Mouse (Mus musculus) kidney, embryonic 16.5 days (tissue): Measurements from ENCODE around the gene Rd3. TPM values are rescaled to one million over a fixed set of nuclear protein-coding genes. Genes with fewer than 3 reads are reported as not detected.

Source experiments
- ATAC-seq: fragments of 200-750 bp; cut with Nextera tagmentation; 2 replicates; pipeline ENCODE4 v1.8.0; 2017; ENCODE audit warnings: moderate TSS enrichment; ENCODE audit not compliant: low FRiP score, low TSS enrichment
- H3K27ac ChIP-seq: fragments of 300-500 bp; sonication (generic); 2 replicates; pipeline ENCODE4 v1.5.1; 2014; ENCODE audit warnings: low read length
- H3K27me3 ChIP-seq: fragments of 300-500 bp; sonication (generic); 2 replicates; pipeline ENCODE4 v1.6.1; 2014; ENCODE audit warnings: low read length, control low read depth, mixed read lengths; ENCODE audit not compliant: insufficient read depth
- H3K36me3 ChIP-seq: fragments of 300-500 bp; sonication (generic); 2 replicates; pipeline ENCODE4 v1.6.1; 2014; ENCODE audit warnings: low read length, control low read depth, mixed read lengths; ENCODE audit not compliant: insufficient read depth
- H3K4me1 ChIP-seq: fragments of 300-500 bp; sonication (generic); 2 replicates; pipeline ENCODE4 v1.6.1; 2014; ENCODE audit warnings: low read length, control low read depth, mixed read lengths; ENCODE audit not compliant: insufficient read depth
- H3K4me2 ChIP-seq: fragments of 300-500 bp; sonication (generic); replicated peaks from 2 replicates; pipeline ENCODE4 v1.6.1; 2014; ENCODE audit warnings: low read depth, low read length
- H3K4me3 ChIP-seq: fragments of 300-500 bp; sonication (generic); 2 replicates; pipeline ENCODE4 v1.5.1; 2014; ENCODE audit warnings: mild to moderate bottlenecking, low read length
- H3K9ac ChIP-seq: fragments of 300-500 bp; sonication (generic); replicated peaks from 2 replicates; pipeline ENCODE4 v1.6.1; 2014; ENCODE audit warnings: low read length
- H3K9me3 ChIP-seq: fragments of 300-500 bp; sonication (generic); 2 replicates; pipeline ENCODE4 v1.6.1; 2016; ENCODE audit warnings: low read length, control low read depth
- WGBS: fragments of 180-500 bp; shearing (Covaris S2); extraction: QIAGEN DNeasy Blood & Tissue Kit; methylation state at CpG from one replicate; pipeline ENCODE4 v1.1.7; 2014; 5-methylcytosine and 5-hydroxymethylcytosine counted together
- polyA plus RNA-seq: library from polyadenylated mRNA; unstranded; fragments of >200 nt; fragmentation: Nextera tagmentation; extraction: Ambion mirVana; gene quantifications from 2 replicates; pipeline ENCODE4 v1.2.1, GENCODE M21; 2015

The Rd3 gene
- polyA plus RNA-seq, 1 experiment from 2014 or later = 0.55 TPM

GRCm38 (mm10) chr1:191945756-191946155 lies 31.4 kb upstream of the Rd3 start:
- Histone ChIP-seq H3K27ac (no peak overlapping the region), H3K4me3 (no peak overlapping the region), H3K27me3 (no peaks in the 10 kb centered on the region), H3K4me2 (no peak overlapping the region), H3K9me3 (no peaks in the 10 kb centered on the region), H3K4me1 (no peaks in the 10 kb centered on the region), H3K36me3 (no peaks in the 10 kb centered on the region), H3K9ac (no peak overlapping the region)
- WGBS = 81% methylated on average over 5 of the region's 5 CpGs
- no peak for ATAC-seq

DNA sequence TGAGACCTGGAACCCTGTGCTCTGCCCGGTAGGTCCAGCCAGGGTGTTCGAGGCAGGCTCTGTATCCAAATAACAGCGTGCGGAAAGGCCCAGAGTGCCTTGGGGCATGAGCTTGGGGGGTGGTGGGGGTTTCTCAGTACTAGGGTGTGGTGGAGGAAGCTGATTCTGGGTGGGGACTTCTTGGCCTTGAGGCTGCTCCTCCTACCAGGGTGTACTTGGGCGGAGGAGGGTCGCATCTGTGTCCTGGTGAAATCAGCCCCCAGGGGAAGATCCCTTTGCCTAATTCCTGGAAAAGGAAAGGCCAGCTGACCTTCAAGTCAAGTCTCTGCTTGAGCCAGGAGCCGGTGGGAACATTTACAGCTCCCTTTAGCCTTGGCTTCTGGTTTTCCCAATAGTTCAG lies 30.9 kb upstream of the Rd3 start:
- no peak overlapping the region for H3K4me3 ChIP-seq
- no peaks in the 10 kb centered on the region for H3K36me3 ChIP-seq
- H3K27ac ChIP-seq = no peak overlapping the region
- H3K9ac ChIP-seq = no peak overlapping the region
- no peaks in the 10 kb centered on the region for H3K9me3 ChIP-seq
- H3K27me3 ChIP-seq = no peaks in the 10 kb centered on the region
- H3K4me2 ChIP-seq = no peak overlapping the region
- ATAC-seq = no peak
- H3K4me1 ChIP-seq = no peaks in the 10 kb centered on the region
- WGBS = 76% methylated on average over 7 of the region's 7 CpGs

DNA sequence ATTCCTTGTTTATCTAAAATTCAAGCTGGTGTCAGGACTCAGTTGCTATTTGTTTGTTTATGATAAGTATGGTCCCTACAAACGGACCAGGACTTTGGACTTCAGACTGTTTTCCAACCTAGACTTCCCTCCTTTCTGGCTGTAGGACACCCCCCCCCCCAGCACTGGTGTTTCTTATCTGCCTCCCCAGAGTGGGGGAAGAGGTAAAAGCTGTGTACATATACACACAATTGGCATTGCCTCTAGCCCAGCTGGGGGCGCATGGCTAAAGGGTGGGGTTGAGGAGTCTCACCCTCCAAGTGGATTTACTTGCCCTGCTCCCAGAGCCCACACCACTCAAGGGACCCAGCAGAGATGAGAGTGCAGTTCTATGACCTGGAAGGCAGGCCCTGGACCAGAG lies 30.3 kb upstream of the Rd3 start:
- no peaks in the 10 kb centered on the region for H3K27me3 ChIP-seq
- no peak overlapping the region for H3K9ac ChIP-seq
- 80% methylated on average over 2 of the region's 2 CpGs for WGBS
- H3K4me2 ChIP-seq = no peak overlapping the region
- no peaks in the 10 kb centered on the region for H3K36me3 ChIP-seq
- H3K27ac ChIP-seq = no peak overlapping the region
- no peak for ATAC-seq
- H3K4me1 ChIP-seq = no peaks in the 10 kb centered on the region
- H3K9me3 ChIP-seq = no peaks in the 10 kb centered on the region
- H3K4me3 ChIP-seq = no peak overlapping the region

DNA sequence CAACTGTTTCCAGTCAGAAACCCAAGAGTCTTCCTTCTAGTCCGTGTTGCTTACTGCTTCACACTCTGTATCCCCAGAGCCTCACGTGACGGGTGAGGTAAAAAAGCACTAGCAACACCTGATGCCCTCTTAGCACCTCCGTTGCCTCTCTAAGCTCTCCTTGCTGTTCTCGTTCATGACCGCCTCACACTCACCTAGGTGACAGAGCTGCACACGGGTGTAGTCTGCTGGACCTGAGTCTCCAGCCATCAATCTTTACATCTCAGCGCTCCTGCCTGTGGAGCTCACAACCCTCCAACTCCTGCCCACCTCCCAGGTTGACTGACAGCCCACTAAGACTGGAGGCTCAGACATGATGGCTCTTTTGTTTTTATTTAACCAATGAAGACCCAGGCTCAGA lies 29.4 kb upstream of the Rd3 start:
- no peak overlapping the region for H3K4me3 ChIP-seq
- H3K9ac ChIP-seq = no peak overlapping the region
- 56% methylated on average over 8 of the region's 8 CpGs for WGBS

DNA sequence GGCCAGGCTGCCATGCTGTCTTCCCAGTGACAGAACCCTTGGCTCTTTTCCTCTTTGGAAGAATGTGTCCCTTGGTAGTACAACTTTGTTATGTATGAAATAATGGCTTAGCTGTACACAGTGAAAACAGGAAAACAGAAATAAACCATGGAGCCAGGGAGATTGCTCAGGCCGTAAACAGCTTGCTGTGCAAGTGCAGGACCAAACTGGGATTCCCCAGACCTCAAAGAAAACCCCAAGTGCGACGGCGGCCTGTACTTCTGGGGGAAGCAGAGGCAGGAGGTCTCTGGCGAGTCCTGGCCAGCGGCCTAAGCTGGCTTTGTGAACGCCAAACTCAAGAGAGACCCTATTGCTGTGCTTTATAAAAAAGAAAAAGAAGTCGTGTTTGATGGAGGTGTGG lies 28.6 kb upstream of the Rd3 start:
- no peak overlapping the region for H3K9ac ChIP-seq
- H3K27me3 ChIP-seq = no peaks in the 10 kb centered on the region
- no peaks in the 10 kb centered on the region for H3K9me3 ChIP-seq
- H3K4me1 ChIP-seq = no peaks in the 10 kb centered on the region
- no peaks in the 10 kb centered on the region for H3K36me3 ChIP-seq
- H3K27ac ChIP-seq = no peak overlapping the region
- no peak overlapping the region for H3K4me2 ChIP-seq
- no peak overlapping the region for H3K4me3 ChIP-seq
- no peak for ATAC-seq
- 79% methylated on average over 8 of the region's 8 CpGs for WGBS

More for the DNA sequence above, 29.4 kb upstream of the Rd3 start:
- H3K36me3 ChIP-seq = no peaks in the 10 kb centered on the region
- no peaks in the 10 kb centered on the region for H3K27me3 ChIP-seq
- H3K4me1 ChIP-seq = no peaks in the 10 kb centered on the region
- no peak overlapping the region for H3K4me2 ChIP-seq
- H3K9me3 ChIP-seq = no peaks in the 10 kb centered on the region
- no peak overlapping the region for H3K27ac ChIP-seq
- ATAC-seq = no peak

GRCm38 (mm10) chr1:191950611-191951010 lies 26.6 kb upstream of the Rd3 start:
- H3K4me3 ChIP-seq = no peak overlapping the region
- no peaks in the 10 kb centered on the region for H3K36me3 ChIP-seq
- no peaks in the 10 kb centered on the region for H3K27me3 ChIP-seq
- H3K27ac ChIP-seq = no peak overlapping the region
- no peaks in the 10 kb centered on the region for H3K4me1 ChIP-seq
- no peak overlapping the region for H3K4me2 ChIP-seq
- H3K9me3 ChIP-seq = no peaks in the 10 kb centered on the region
- no peak for ATAC-seq
- WGBS = 60% methylated on average over 2 of the region's 2 CpGs
- H3K9ac ChIP-seq = no peak overlapping the region

- H3K9ac ChIP-seq = no peak overlapping the region
- 90% methylated on average over 11 of the region's 11 CpGs for WGBS
- H3K4me3 ChIP-seq = no peak overlapping the region
- H3K4me1 ChIP-seq = peaks cover 5% of the 10 kb centered on the region
- H3K36me3 ChIP-seq = no peaks in the 10 kb centered on the region
- ATAC-seq = no peak
- no peaks in the 10 kb centered on the region for H3K27me3 ChIP-seq
- H3K9me3 ChIP-seq = no peaks in the 10 kb centered on the region
- H3K4me2 ChIP-seq = no peak overlapping the region
- no peak overlapping the region for H3K27ac ChIP-seq
These were observed 24.3 kb upstream of the Rd3 start for GRCm38 (mm10) chr1:191952733-191953335.

- Histone ChIP-seq H3K4me3 (no peak overlapping the region), H3K36me3 (no peaks in the 10 kb centered on the region), H3K4me2 (no peak overlapping the region), H3K9ac (no peak overlapping the region), H3K4me1 (peaks cover 5% of the 10 kb centered on the region), H3K9me3 (no peaks in the 10 kb centered on the region), H3K27me3 (no peaks in the 10 kb centered on the region), H3K27ac (peak overlapping the region; percentile 83)
- peak; percentile 32; the same call in 1 of the 2 replicates for ATAC-seq
- 45% methylated on average over 3 of the region's 3 CpGs for WGBS
These were observed 22.1 kb upstream of the Rd3 start for GRCm38 (mm10) chr1:191955101-191955500.

DNA sequence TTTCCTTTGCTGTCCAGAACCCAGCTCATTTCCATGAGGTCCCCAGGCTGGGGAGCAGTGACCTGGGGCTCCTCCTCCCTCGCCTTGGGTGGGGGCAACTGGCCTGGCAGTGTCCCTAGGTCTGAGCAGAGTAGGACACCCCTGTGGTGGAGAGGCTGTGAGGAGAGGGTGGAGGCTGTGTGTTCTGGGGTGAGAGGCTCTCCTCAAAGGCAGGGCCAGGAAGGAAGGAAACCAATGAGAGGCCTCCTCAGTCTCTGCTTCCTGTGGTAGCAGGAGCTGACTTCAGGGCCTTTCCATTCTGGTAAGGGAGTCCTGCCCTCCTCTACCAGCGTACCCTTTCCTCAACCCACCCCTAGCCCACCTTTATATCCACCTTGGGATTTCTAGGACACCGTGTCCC lies 20.9 kb upstream of the Rd3 start:
- Histone ChIP-seq H3K27me3 (no peaks in the 10 kb centered on the region), H3K4me3 (no peak overlapping the region), H3K9ac (0 out of 2 replicates have a peak overlapping the region, but pooled peaks have one; percentile 17), H3K4me2 (0 out of 2 replicates have a peak overlapping the region, but pooled peaks have one; percentile 19), H3K4me1 (peaks cover 5% of the 10 kb centered on the region), H3K27ac (peak overlapping the region; percentile 83), H3K36me3 (no peaks in the 10 kb centered on the region), H3K9me3 (no peaks in the 10 kb centered on the region)
- WGBS = 69% methylated on average over 3 of the region's 3 CpGs
- peak; percentile 72; the same call in 1 of the 2 replicates for ATAC-seq

DNA sequence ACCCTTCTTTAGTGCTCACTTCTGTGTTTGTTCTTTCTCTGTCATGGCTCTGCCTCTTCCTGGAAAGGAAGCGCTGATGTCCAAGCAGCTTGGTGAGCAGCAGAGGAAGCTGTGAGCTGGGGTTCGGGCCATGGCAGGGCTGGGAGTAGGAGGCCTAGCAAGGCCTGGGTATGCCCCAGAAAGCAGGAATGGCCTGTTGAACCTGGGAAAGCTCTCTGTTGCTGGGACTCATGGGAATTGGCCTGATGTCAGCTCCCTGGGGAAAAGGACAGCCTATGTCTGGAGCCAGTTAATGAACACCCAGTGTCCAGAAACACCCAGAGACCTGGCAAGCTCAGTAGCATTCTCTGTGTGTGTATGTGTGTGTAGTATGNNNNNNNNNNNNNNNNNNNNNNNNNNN lies 20.3 kb upstream of the Rd3 start:
- 0 out of 2 replicates have a peak overlapping the region, but pooled peaks have one; percentile 19 for H3K4me2 ChIP-seq
- H3K27me3 ChIP-seq = no peaks in the 10 kb centered on the region
- ATAC-seq = peak; percentile 76
- no peaks in the 10 kb centered on the region for H3K36me3 ChIP-seq
- no peaks in the 10 kb centered on the region for H3K9me3 ChIP-seq
- peak overlapping the region; percentile 83 for H3K27ac ChIP-seq
- 0 out of 2 replicates have a peak overlapping the region, but pooled peaks have one; percentile 35 for H3K9ac ChIP-seq
- H3K4me1 ChIP-seq = peaks cover 5% of the 10 kb centered on the region
- 80% methylated on average over 2 of the region's 2 CpGs for WGBS
- H3K4me3 ChIP-seq = no peak overlapping the region
